Mouse (Mus musculus) gastrocnemius, adult 8-10 months (tissue): ENCODE data around the gene Stap2. TPM values are rescaled to one million over a fixed set of nuclear protein-coding genes. Genes with fewer than 3 reads are reported as not detected.
A peak's percentile ranks its signal among the peaks of the same experiment; 100 is the strongest.

ENCODE experiments used
- DNase-seq, 2 experiments: peaks; one replicate each; pipeline ENCODE4 v3.0.0; 2022; ENCODE audit warnings: low spot score in 2 of 2
- total RNA-seq, 4 experiments: library from RNA; stranded (reverse); gene quantifications; 2 replicates each; pipeline ENCODE4 v1.2.4; 2022

Stap2 gene
- total RNA-seq, result 1 to 10 TPM; 1.7 to 3.2 (median 2.6) TPM

GRCm38 (mm10) chr17:56005415-56006061, at the start of gene Stap2, which contains the start of gene Mpnd:
TSS of gene Stap2 (minus strand) at chr17:56005584.
TSS of gene Mpnd (plus strand) at chr17:56005711.
- DNase-seq, result no peak

GRCm38 (mm10) chr17:56054938-56055337, 49.6 kb upstream of the Stap2 start:
- DNase-seq, result no peak

- DNase-seq, result no peak
These were observed 46.0 kb upstream of the Stap2 start for GRCm38 (mm10) chr17:56051369-56051768.

GRCm38 (mm10) chr17:56040857-56041163, 35.4 kb upstream of the Stap2 start:
- DNase-seq, result no peak

- DNase-seq, result peak; percentile 91 to 95
These were observed 34.9 kb upstream of the Stap2 start, which contains the start of gene Chaf1a for GRCm38 (mm10) chr17:56040030-56040856. TSS of gene Chaf1a (plus strand) at chr17:56040439.

- DNase-seq, result no peak
These were observed 34.0 kb upstream of the Stap2 start for GRCm38 (mm10) chr17:56039345-56039744.

GRCm38 (mm10) chr17:56038583-56039261, 33.3 kb upstream of the Stap2 start:
- DNase-seq, result no peak

GRCm38 (mm10) chr17:56036901-56037287, 31.5 kb upstream of the Stap2 start:
- DNase-seq, result no peak

GRCm38 (mm10) chr17:56036176-56036900, 31.0 kb upstream of the Stap2 start, which contains the start of gene Sh3gl1:
TSS of gene Sh3gl1 (minus strand) at chr17:56036635.
- peak; percentile 98 for DNase-seq

GRCm38 (mm10) chr17:56035216-56035615, 29.8 kb upstream of the Stap2 start:
- DNase-seq, result no peak

GRCm38 (mm10) chr17:56034726-56035100, 29.3 kb upstream of the Stap2 start:
- no peak for DNase-seq

- DNase-seq, result peak in 1 of 2 experiments; percentile 40
These were observed 28.8 kb upstream of the Stap2 start for GRCm38 (mm10) chr17:56034040-56034725.

GRCm38 (mm10) chr17:56032831-56033230, 27.4 kb upstream of the Stap2 start:
- no peak for DNase-seq

- no peak for DNase-seq
These were observed 26.8 kb upstream of the Stap2 start for GRCm38 (mm10) chr17:56032127-56032733.

- no peak for DNase-seq
These were observed 26.0 kb upstream of the Stap2 start for GRCm38 (mm10) chr17:56031431-56031830.

GRCm38 (mm10) chr17:56030919-56031318, 25.5 kb upstream of the Stap2 start:
- DNase-seq, result no peak

- DNase-seq, result no peak
These were observed 25.0 kb upstream of the Stap2 start for GRCm38 (mm10) chr17:56030238-56030870.

- peak; percentile 76 to 77 for DNase-seq
These were observed 22.5 kb upstream of the Stap2 start for GRCm38 (mm10) chr17:56027801-56028441.

- no peak for DNase-seq
These were observed 21.5 kb upstream of the Stap2 start for GRCm38 (mm10) chr17:56026881-56027280.
